Mouse (Mus musculus): ENCODE measurements at regions not wholly inside any gene's neighbourhood (a gene's known extent, or its start where the extent isn't known, plus 50 kb on each side); places are given as distances from the start of the nearest gene placed in this dataset.

DNA sequence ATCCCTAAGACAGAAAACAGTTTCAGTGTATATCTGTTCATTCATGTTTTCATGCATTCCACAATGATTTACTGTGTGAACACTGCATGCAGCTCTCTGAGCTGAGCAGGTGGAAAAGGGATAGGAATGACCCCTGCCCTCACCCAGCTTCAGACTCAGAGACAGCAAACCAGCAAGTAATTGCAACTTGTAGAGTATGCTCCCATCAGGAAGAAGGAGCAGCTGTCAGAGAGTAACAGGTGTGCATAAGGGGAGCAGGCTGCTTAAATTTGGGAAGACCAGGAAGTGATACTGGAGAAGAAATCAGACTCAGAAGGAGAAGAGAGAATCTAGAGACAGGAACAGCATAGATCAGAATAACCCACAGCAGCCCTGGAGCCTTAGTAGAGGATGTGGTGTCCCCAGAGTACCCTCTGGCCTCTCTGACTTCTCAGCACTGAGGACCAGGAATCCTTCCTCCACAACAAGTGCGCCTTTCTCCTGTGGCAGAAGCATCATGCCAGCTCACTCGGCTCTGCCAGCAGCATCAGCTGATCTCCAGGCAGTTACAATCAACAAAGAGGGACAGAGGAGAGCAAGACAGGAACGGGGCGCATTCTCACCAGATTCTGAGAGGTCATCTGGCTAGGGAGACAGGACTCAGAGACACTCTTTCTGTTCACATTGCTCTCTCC lies 116.5 kb upstream of the Ncam1 start:
- no peak for DNase-seq (ENCODE audit: low read depth, low spot score)
- Histone ChIP-seq H3K27ac (ENCODE audit: insufficient read depth, low read depth, low read length, poor library complexity, severe bottlenecking) (no peak overlapping the region), H3K9me3 (ENCODE audit: control insufficient read depth, insufficient read depth, low read depth, low read length) (no peaks in the 10 kb centered on the region), H3K4me3 (ENCODE audit: insufficient read depth in 1 of 2, low read depth in 1 of 2, low read length in 2 of 2, poor library complexity in 1 of 2, severe bottlenecking in 1 of 2) (no peak overlapping the region), H3K4me1 (ENCODE audit: control insufficient read depth in 2 of 2, insufficient read depth in 2 of 2, low read length in 2 of 2, poor library complexity in 1 of 2) (no peaks in the 10 kb centered on the region; a peak in 1 of 4 replicates), H3K36me3 (ENCODE audit: control insufficient read depth, insufficient read depth, low read length, poor library complexity, severe bottlenecking) (no peaks in the 10 kb centered on the region), H3K9ac (ENCODE audit: insufficient read depth, low read depth, low read length, poor library complexity, severe bottlenecking) (no peak overlapping the region)
- no peak for TF ChIP-seq ZNF384 (IDR thresholded peaks at IDR 0.05; ENCODE audit: low read depth, low read length)
- no peak for TF ChIP-seq CHD2 (IDR thresholded peaks at IDR 0.05; ENCODE audit: low read depth, low read length)
- TF ChIP-seq MAFK (IDR thresholded peaks at IDR 0.05; ENCODE audit: insufficient read depth, low read depth, low read length) = no peak
- no peak for TF ChIP-seq HCFC1 (IDR thresholded peaks at IDR 0.05; ENCODE audit: borderline replicate concordance, insufficient read depth, low read length)
- no peak for TF ChIP-seq ZC3H11A (IDR thresholded peaks at IDR 0.05; ENCODE audit: borderline replicate concordance, low read depth, low read length)
- in situ Hi-C loops (cut with MboI; ENCODE audit: low sequenced_read_pairs in 2 of 2, unreplicated experiment in 2 of 2) = no loop called here

- H3K36me3 ChIP-seq (ENCODE audit: control insufficient read depth, insufficient read depth, low read length, poor library complexity, severe bottlenecking) = no peaks in the 10 kb centered on the region
- no peak overlapping the region for H3K27ac ChIP-seq (ENCODE audit: insufficient read depth, low read depth, low read length, poor library complexity, severe bottlenecking)
- no peak overlapping the region for H3K4me3 ChIP-seq (ENCODE audit: insufficient read depth in 1 of 2, low read depth in 1 of 2, low read length in 2 of 2, poor library complexity in 1 of 2, severe bottlenecking in 1 of 2)
- no peaks in the 10 kb centered on the region; a peak in 1 of 4 replicates for H3K4me1 ChIP-seq (ENCODE audit: control insufficient read depth in 2 of 2, insufficient read depth in 2 of 2, low read length in 2 of 2, poor library complexity in 1 of 2)
- no peaks in the 10 kb centered on the region for H3K9me3 ChIP-seq (ENCODE audit: control insufficient read depth, insufficient read depth, low read depth, low read length)
- no peak for DNase-seq (ENCODE audit: low read depth, low spot score)
- no peak overlapping the region for H3K9ac ChIP-seq (ENCODE audit: insufficient read depth, low read depth, low read length, poor library complexity, severe bottlenecking)
- in situ Hi-C loops (cut with MboI; ENCODE audit: low sequenced_read_pairs in 2 of 2, unreplicated experiment in 2 of 2) = no loop called here
- TF ChIP-seq MAFK (IDR thresholded peaks at IDR 0.05; ENCODE audit: insufficient read depth, low read depth, low read length) (no peak), CHD2 (IDR thresholded peaks at IDR 0.05; ENCODE audit: low read depth, low read length) (no peak), ZNF384 (IDR thresholded peaks at IDR 0.05; ENCODE audit: low read depth, low read length) (no peak), HCFC1 (IDR thresholded peaks at IDR 0.05; ENCODE audit: borderline replicate concordance, insufficient read depth, low read length) (no peak), ZC3H11A (IDR thresholded peaks at IDR 0.05; ENCODE audit: borderline replicate concordance, low read depth, low read length) (no peak)
Measured at GRCm38 (mm10) chr9:49913677-49914076, 115.0 kb upstream of the Ncam1 start.

DNA sequence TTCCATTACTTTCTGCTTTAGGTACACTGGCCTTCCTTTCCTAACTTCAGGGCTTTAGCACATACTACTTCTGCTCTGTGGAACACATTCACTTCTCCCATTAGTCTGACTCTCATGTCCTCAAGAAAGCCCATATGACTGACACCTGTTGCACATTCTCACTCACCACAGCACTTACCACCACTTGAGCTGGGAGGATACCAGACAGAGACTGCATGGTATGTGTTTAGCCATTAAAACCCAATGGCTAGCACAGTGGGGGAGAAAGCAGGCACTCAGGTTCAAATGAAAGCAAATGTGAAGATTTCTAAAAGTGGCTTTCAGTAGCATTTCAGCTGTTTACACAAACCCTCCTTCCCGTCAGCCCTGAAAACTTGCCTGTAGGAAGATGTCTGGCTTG lies 113.6 kb upstream of the Ncam1 start:
- H3K27ac ChIP-seq (ENCODE audit: insufficient read depth, low read depth, low read length, poor library complexity, severe bottlenecking) = no peak overlapping the region
- H3K9me3 ChIP-seq (ENCODE audit: control insufficient read depth, insufficient read depth, low read depth, low read length) = no peaks in the 10 kb centered on the region
- no peak overlapping the region for H3K4me3 ChIP-seq (ENCODE audit: insufficient read depth in 1 of 2, low read depth in 1 of 2, low read length in 2 of 2, poor library complexity in 1 of 2, severe bottlenecking in 1 of 2)
- H3K4me1 ChIP-seq (ENCODE audit: control insufficient read depth in 2 of 2, insufficient read depth in 2 of 2, low read length in 2 of 2, poor library complexity in 1 of 2) = no peaks in the 10 kb centered on the region; a peak in 1 of 4 replicates
- in situ Hi-C loops (cut with MboI; ENCODE audit: low sequenced_read_pairs in 2 of 2, unreplicated experiment in 2 of 2) = no loop called here
- DNase-seq (ENCODE audit: low read depth, low spot score) = no peak
- no peak for TF ChIP-seq ZC3H11A (IDR thresholded peaks at IDR 0.05; ENCODE audit: borderline replicate concordance, low read depth, low read length)
- no peak for TF ChIP-seq CHD2 (IDR thresholded peaks at IDR 0.05; ENCODE audit: low read depth, low read length)
- no peak for TF ChIP-seq ZNF384 (IDR thresholded peaks at IDR 0.05; ENCODE audit: low read depth, low read length)
- no peak for TF ChIP-seq HCFC1 (IDR thresholded peaks at IDR 0.05; ENCODE audit: borderline replicate concordance, insufficient read depth, low read length)
- TF ChIP-seq MAFK (IDR thresholded peaks at IDR 0.05; ENCODE audit: insufficient read depth, low read depth, low read length) = no peak
- no peak overlapping the region for H3K9ac ChIP-seq (ENCODE audit: insufficient read depth, low read depth, low read length, poor library complexity, severe bottlenecking)
- H3K36me3 ChIP-seq (ENCODE audit: control insufficient read depth, insufficient read depth, low read length, poor library complexity, severe bottlenecking) = no peaks in the 10 kb centered on the region

GRCm38 (mm10) chr9:49906306-49906705 lies 107.6 kb upstream of the Ncam1 start:
- H3K9ac ChIP-seq (ENCODE audit: insufficient read depth, low read depth, low read length, poor library complexity, severe bottlenecking) = no peak overlapping the region
- 0 out of 2 replicates have a peak, but pooled peaks cover 2% of the 10 kb centered on the region for H3K9me3 ChIP-seq (ENCODE audit: control insufficient read depth, insufficient read depth, low read depth, low read length)
- H3K4me3 ChIP-seq (ENCODE audit: insufficient read depth in 1 of 2, low read depth in 1 of 2, low read length in 2 of 2, poor library complexity in 1 of 2, severe bottlenecking in 1 of 2) = no peak overlapping the region
- TF ChIP-seq HCFC1 (IDR thresholded peaks at IDR 0.05; ENCODE audit: borderline replicate concordance, insufficient read depth, low read length) = no peak
- no peak for TF ChIP-seq ZC3H11A (IDR thresholded peaks at IDR 0.05; ENCODE audit: borderline replicate concordance, low read depth, low read length)
- no peak for TF ChIP-seq MAFK (IDR thresholded peaks at IDR 0.05; ENCODE audit: insufficient read depth, low read depth, low read length)
- TF ChIP-seq CHD2 (IDR thresholded peaks at IDR 0.05; ENCODE audit: low read depth, low read length) = no peak
- H3K27ac ChIP-seq (ENCODE audit: insufficient read depth, low read depth, low read length, poor library complexity, severe bottlenecking) = no peak overlapping the region
- no peaks in the 10 kb centered on the region for H3K36me3 ChIP-seq (ENCODE audit: control insufficient read depth, insufficient read depth, low read length, poor library complexity, severe bottlenecking)
- in situ Hi-C loops (cut with MboI; ENCODE audit: low sequenced_read_pairs in 2 of 2, unreplicated experiment in 2 of 2) = no loop called here
- H3K4me1 ChIP-seq (ENCODE audit: control insufficient read depth in 2 of 2, insufficient read depth in 2 of 2, low read length in 2 of 2, poor library complexity in 1 of 2) = no peaks in the 10 kb centered on the region
- no peak for DNase-seq (ENCODE audit: low read depth, low spot score)
